17 mouse cellular contexts compared by ENCODE assay signal in the genomic region with DNA sequence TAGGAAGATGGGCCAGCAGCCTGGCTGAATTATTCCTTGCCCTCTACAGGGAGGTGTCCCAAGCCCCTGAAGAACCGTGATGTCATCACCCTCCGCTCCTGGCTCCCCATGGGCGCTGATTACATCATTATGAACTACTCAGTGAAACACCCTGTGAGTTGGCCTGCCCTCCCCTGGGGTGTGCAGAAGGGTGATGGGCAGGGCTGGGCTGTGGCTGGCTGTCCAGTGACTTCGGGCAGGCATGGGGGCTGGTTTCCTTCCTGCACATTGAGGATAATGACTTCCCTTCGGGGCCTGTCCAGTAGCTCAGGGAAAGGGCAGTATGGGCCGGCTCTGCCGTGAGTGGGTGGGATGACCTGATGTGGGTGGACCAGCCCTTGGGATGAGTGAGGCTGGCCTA. TPM values are rescaled to one million over a fixed set of nuclear protein-coding genes. Genes with fewer than 3 reads are reported as not detected.
DNase-seq lines count a peak whose midpoint lies in the region; ATAC-seq and TF ChIP-seq lines count a peak whose summit lies in the region.
"Had no signal": no experiment of that assay in that cellular context is flagged by ENCODE, and none has a peak within 500 bp of the region (broad histone marks: within the 10 kb centered on the region; RNA-seq: fewer than 3 reads in every experiment).

No protein-coding gene starts in this region.

- H3K4me3 ChIP-seq in kidney, postnatal 0 days (replicated peaks; ENCODE audit: low read depth, low read length), result no peak overlapping the region
- H3K4me3 ChIP-seq in kidney, embryonic 15.5 days (replicated peaks), result no peak overlapping the region
- no peak overlapping the region for H3K4me3 ChIP-seq in lung, postnatal 0 days (ENCODE audit: low read depth, low read length)
- H3K4me3 ChIP-seq in liver, embryonic 14.5 days (ENCODE audit: insufficient read depth in 1 of 2, low read depth in 2 of 2, low read length in 2 of 2), result no peak overlapping the region
- H3K4me3 ChIP-seq: gastrocnemius, adult 2 months had no signal

- H3K9me3 ChIP-seq in kidney, postnatal 0 days (replicated peaks; ENCODE audit: low read length), result no peaks in the 10 kb centered on the region
- H3K9me3 ChIP-seq in kidney, embryonic 15.5 days (replicated peaks), result no peaks in the 10 kb centered on the region
- H3K9me3 ChIP-seq in lung, postnatal 0 days (ENCODE audit: low read length), result no peaks in the 10 kb centered on the region
- no peaks in the 10 kb centered on the region for H3K9me3 ChIP-seq in liver, embryonic 14.5 days (ENCODE audit: control insufficient read depth, low read length)

- no peak for TF ChIP-seq CTCF in kidney, postnatal 0 days (IDR thresholded peaks at IDR 0.05; ENCODE audit: low read depth)
- TF ChIP-seq CTCF in lung, postnatal 0 days (IDR thresholded peaks at IDR 0.05), result no peak
- TF ChIP-seq CTCF in liver, embryonic 14.5 days (IDR thresholded peaks at IDR 0.05; ENCODE audit: low read depth), result no peak

- H3K27ac ChIP-seq in kidney, postnatal 0 days, result no peak overlapping the region
- H3K27ac ChIP-seq in kidney, embryonic 15.5 days, result no peak overlapping the region
- H3K27ac ChIP-seq in lung, postnatal 0 days (ENCODE audit: low read length), result no peak overlapping the region
- no peak overlapping the region for H3K27ac ChIP-seq in liver, embryonic 14.5 days
- H3K27ac ChIP-seq: gastrocnemius, adult 2 months; hindbrain, postnatal 0 days had no signal

- H3K36me3 ChIP-seq in kidney, postnatal 0 days (ENCODE audit: insufficient read depth, low read length), result no peaks in the 10 kb centered on the region
- peaks cover 22% of the 10 kb centered on the region for H3K36me3 ChIP-seq in kidney, embryonic 15.5 days
- H3K36me3 ChIP-seq in lung, postnatal 0 days (ENCODE audit: insufficient read depth, low read length), result no peaks in the 10 kb centered on the region
- peaks cover 4% of the 10 kb centered on the region; the same call in 1 of the 2 replicates for H3K36me3 ChIP-seq in liver, embryonic 14.5 days (replicated peaks; ENCODE audit: control insufficient read depth, insufficient read depth, low read depth)

- no peak for DNase-seq in kidney, postnatal 0 days (ENCODE audit: low spot score)
- DNase-seq in lung, postnatal 0 days (ENCODE audit: low spot score), result peak; percentile 62
- no peak for DNase-seq in lung, postnatal 14 days
- no peak for DNase-seq in liver, embryonic 14.5 days (ENCODE audit: low read depth in 3 of 3, low spot score in 3 of 3)
- DNase-seq in gastrocnemius, adult 18-20 months (ENCODE audit: low spot score), result no peak
- no peak for DNase-seq in embryo, embryonic 10.5 days (ENCODE audit: low spot score)
- DNase-seq: cerebellum, postnatal 36 days; forebrain, postnatal 0 days; gastrocnemius, adult 2 months; heart, adult 18-20 months; kidney, adult 11 months; right cerebral cortex, postnatal 4 days; thymus, adult 18-20 months had no signal

- ATAC-seq in kidney, postnatal 0 days (replicated peaks; ENCODE audit: low FRiP score, low read depth), result peak; percentile 21; the same call in 1 of the 2 replicates
- no peak for ATAC-seq in kidney, embryonic 15.5 days (replicated peaks; ENCODE audit: low FRiP score)
- peak; percentile 80 for ATAC-seq in lung, postnatal 0 days
- peak; percentile 18; the same call in 1 of the 2 replicates for ATAC-seq in liver, embryonic 14.5 days (ENCODE audit: insufficient read depth)
- ATAC-seq in monocyte, adult 5-6 weeks (replicated peaks; ENCODE audit: insufficient number of reproducible peaks, low FRiP score, low TSS enrichment, poor library complexity, severe bottlenecking), result peak; percentile 28; the same call in 1 of the 2 replicates
- ATAC-seq: forebrain, postnatal 0 days had no signal

- H3K27me3 ChIP-seq in kidney, postnatal 0 days (ENCODE audit: insufficient read depth, low read length), result no peaks in the 10 kb centered on the region
- no peaks in the 10 kb centered on the region for H3K27me3 ChIP-seq in kidney, embryonic 15.5 days
- no peaks in the 10 kb centered on the region for H3K27me3 ChIP-seq in lung, postnatal 0 days (replicated peaks; ENCODE audit: insufficient read depth, low read length)
- no peaks in the 10 kb centered on the region for H3K27me3 ChIP-seq in liver, embryonic 14.5 days (ENCODE audit: control insufficient read depth, insufficient read depth, low read length)

- H3K4me2 ChIP-seq in kidney, postnatal 0 days (ENCODE audit: low read length), result no peak overlapping the region
- no peak overlapping the region for H3K4me2 ChIP-seq in kidney, embryonic 15.5 days
- no peak overlapping the region for H3K4me2 ChIP-seq in lung, postnatal 0 days (replicated peaks; ENCODE audit: low read depth, low read length)
- H3K4me2 ChIP-seq in liver, embryonic 14.5 days (ENCODE audit: low read depth), result no peak overlapping the region
- H3K4me2 ChIP-seq: midbrain, embryonic 11.5 days had no signal

- TF ChIP-seq EP300 in lung, postnatal 0 days (IDR thresholded peaks at IDR 0.05), result no peak
- no peak for TF ChIP-seq EP300 in liver, embryonic 14.5 days (IDR thresholded peaks at IDR 0.05; ENCODE audit: low read depth)

- WGBS in kidney, postnatal 0 days, result 60% methylated on average over 7 of the region's 7 CpGs
- 64% methylated on average over 7 of the region's 7 CpGs for WGBS in kidney, embryonic 15.5 days
- 53% methylated on average over 7 of the region's 7 CpGs for WGBS in lung, postnatal 0 days
- 35% methylated on average over 7 of the region's 7 CpGs for WGBS in liver, embryonic 14.5 days (ENCODE audit: insufficient replicate concordance)

- H3K9ac ChIP-seq in kidney, postnatal 0 days (ENCODE audit: low read depth, low read length), result no peak overlapping the region
- H3K9ac ChIP-seq in kidney, embryonic 15.5 days, result no peak overlapping the region
- H3K9ac ChIP-seq in lung, postnatal 0 days (replicated peaks; ENCODE audit: low read depth), result no peak overlapping the region
- H3K9ac ChIP-seq in liver, embryonic 14.5 days (replicated peaks), result no peak overlapping the region
- H3K9ac ChIP-seq: forebrain, postnatal 0 days had no signal

- peaks cover 9% of the 10 kb centered on the region for H3K4me1 ChIP-seq in kidney, postnatal 0 days (replicated peaks; ENCODE audit: insufficient read depth, low read length)
- H3K4me1 ChIP-seq in kidney, embryonic 15.5 days, result peaks cover 11% of the 10 kb centered on the region
- H3K4me1 ChIP-seq in lung, postnatal 0 days (ENCODE audit: insufficient read depth, low read depth, low read length), result peaks cover 7% of the 10 kb centered on the region; the same call in 1 of the 2 replicates
- H3K4me1 ChIP-seq in liver, embryonic 14.5 days (replicated peaks; ENCODE audit: control insufficient read depth in 2 of 2, insufficient read depth in 2 of 2, low read length in 1 of 2), result peaks cover 0 to 22% of the 10 kb centered on the region in 2 experiments

RNA-seq across cellular contexts. Expression of a gene that starts 4.7 kb away (rescaled TPM):
- polyA plus RNA-seq in kidney, postnatal 0 days (2015; fragmentation: Nextera tagmentation; extraction: Ambion mirVana), result 65.8 and 70.4 TPM in 2 replicates
- polyA plus RNA-seq in kidney, embryonic 15.5 days (2015; fragmentation: Nextera tagmentation; extraction: Ambion mirVana), result 78.9 and 97.1 TPM in 2 replicates
- 105 and 110 TPM in 2 replicates for polyA plus RNA-seq in lung, postnatal 0 days (2015; fragmentation: Nextera tagmentation; extraction: Ambion mirVana)
- 13.3 and 13.7 TPM in 2 replicates for polyA plus RNA-seq in liver, embryonic 14.5 days (2012; rRNA removed)
- polyA plus RNA-seq in liver, embryonic 14.5 days (2014; fragmentation: Nextera tagmentation; extraction: Ambion mirVana), result 12.9 and 13.9 TPM in 2 replicates
- 247 to 347 TPM (median 330 TPM) in 3 replicates for total RNA-seq in monocyte, adult 5-6 weeks (2017)
- total RNA-seq in gastrocnemius, adult 18-20 months (2021), result 10 to 100 TPM; 18.6 to 21.4 TPM

RNA-seq across cellular contexts. Expression of a gene that starts 26.2 kb away (rescaled TPM):
- 74.1 and 74.6 TPM in 2 replicates for polyA plus RNA-seq in kidney, postnatal 0 days (2015; fragmentation: Nextera tagmentation; extraction: Ambion mirVana)
- polyA plus RNA-seq in kidney, embryonic 15.5 days (2015; fragmentation: Nextera tagmentation; extraction: Ambion mirVana), result 55.4 and 58.5 TPM in 2 replicates
- 40.3 and 46.3 TPM in 2 replicates for polyA plus RNA-seq in lung, postnatal 0 days (2015; fragmentation: Nextera tagmentation; extraction: Ambion mirVana)
- 71.0 and 71.8 TPM in 2 replicates for polyA plus RNA-seq in liver, embryonic 14.5 days (2012; rRNA removed)
- polyA plus RNA-seq in liver, embryonic 14.5 days (2014; fragmentation: Nextera tagmentation; extraction: Ambion mirVana), result 98.2 and 102 TPM in 2 replicates
- 2.3 to 14.3 TPM (median 12.1 TPM) in 3 replicates for total RNA-seq in monocyte, adult 5-6 weeks (2017)
- total RNA-seq in gastrocnemius, adult 18-20 months (2021), result 10 to 100 TPM; 40.4 to 41.1 TPM

RNA-seq across cellular contexts. Expression of a gene that starts 41.1 kb away (rescaled TPM):
- 16.0 and 17.0 TPM in 2 replicates for polyA plus RNA-seq in kidney, postnatal 0 days (2015; fragmentation: Nextera tagmentation; extraction: Ambion mirVana)
- polyA plus RNA-seq in kidney, embryonic 15.5 days (2015; fragmentation: Nextera tagmentation; extraction: Ambion mirVana), result 17.4 and 18.5 TPM in 2 replicates
- 12.9 and 17.1 TPM in 2 replicates for polyA plus RNA-seq in lung, postnatal 0 days (2015; fragmentation: Nextera tagmentation; extraction: Ambion mirVana)
- polyA plus RNA-seq in liver, embryonic 14.5 days (2012; rRNA removed), result 3.1 and 3.5 TPM in 2 replicates
- 1.3 and 1.8 TPM in 2 replicates for polyA plus RNA-seq in liver, embryonic 14.5 days (2014; fragmentation: Nextera tagmentation; extraction: Ambion mirVana)
- 21.8 to 36.0 TPM (median 26.3 TPM) in 3 replicates for total RNA-seq in monocyte, adult 5-6 weeks (2017)
- 1 to 10 TPM; 6.5 to 8.9 TPM for total RNA-seq in gastrocnemius, adult 18-20 months (2021)
